Mouse (Mus musculus): ENCODE data around the gene Lipc.

Gene Lipc

DNA sequence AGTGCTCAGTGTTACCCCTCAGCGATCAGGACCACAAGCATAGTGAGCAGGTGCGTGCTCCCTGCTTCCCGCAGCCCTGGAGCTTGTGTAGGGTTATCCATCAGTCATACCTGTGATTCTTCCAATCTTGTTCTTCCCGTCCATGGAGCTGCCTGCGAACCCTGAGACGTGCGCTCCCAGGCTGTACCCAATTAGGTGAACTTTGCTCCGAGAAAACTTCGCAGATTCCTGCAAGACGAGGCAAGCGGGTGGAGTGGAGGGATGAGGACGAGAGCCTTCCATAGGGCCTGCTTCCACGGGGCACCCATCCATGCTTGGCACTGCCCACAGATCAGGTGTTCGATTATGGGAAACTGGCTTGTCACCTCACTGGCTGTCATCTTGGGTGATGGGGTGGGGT, 133.3 kb downstream of the Lipc start:
- no peak for DNase-seq (ENCODE audit: low spot score in 2 of 2)

DNA sequence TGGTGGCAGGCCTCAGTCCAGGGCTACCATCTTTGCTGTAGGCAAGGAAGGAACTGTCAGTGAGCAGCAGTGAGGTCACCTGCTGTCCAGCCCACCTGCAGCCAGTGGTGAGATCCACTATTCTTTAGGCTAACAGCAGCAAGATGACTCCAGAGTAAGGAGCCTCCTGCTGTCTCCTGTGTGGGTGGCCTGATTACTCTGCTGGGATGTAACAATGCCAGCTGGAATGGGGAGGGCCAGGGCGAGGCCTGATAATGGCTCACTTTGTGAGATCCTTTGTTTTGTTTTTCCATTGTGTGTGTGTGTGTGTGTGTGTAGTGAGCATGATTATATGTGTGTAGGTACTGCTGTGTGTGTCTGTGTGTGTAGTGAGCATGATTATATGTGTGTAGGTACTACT, 134.6 kb downstream of the Lipc start:
- no peak for DNase-seq (ENCODE audit: low spot score in 2 of 2)

- no peak for DNase-seq (ENCODE audit: low spot score in 2 of 2)
These were observed 135.2 kb downstream of the Lipc start for GRCm38 (mm10) chr9:70816701-70817305.

- DNase-seq (ENCODE audit: low spot score in 2 of 2), result no peak
These were observed 139.5 kb downstream of the Lipc start for GRCm38 (mm10) chr9:70812551-70812950.

- no peak for DNase-seq (ENCODE audit: low spot score in 2 of 2)
These were observed 144.3 kb downstream of the Lipc start for GRCm38 (mm10) chr9:70807714-70808113.

- no peak for DNase-seq (ENCODE audit: low spot score in 2 of 2)
These were observed 146.0 kb downstream of the Lipc start for GRCm38 (mm10) chr9:70806069-70806468.

- DNase-seq (ENCODE audit: low spot score in 2 of 2), result no peak
These were observed 149.2 kb downstream of the Lipc start for GRCm38 (mm10) chr9:70802816-70803215.

DNA sequence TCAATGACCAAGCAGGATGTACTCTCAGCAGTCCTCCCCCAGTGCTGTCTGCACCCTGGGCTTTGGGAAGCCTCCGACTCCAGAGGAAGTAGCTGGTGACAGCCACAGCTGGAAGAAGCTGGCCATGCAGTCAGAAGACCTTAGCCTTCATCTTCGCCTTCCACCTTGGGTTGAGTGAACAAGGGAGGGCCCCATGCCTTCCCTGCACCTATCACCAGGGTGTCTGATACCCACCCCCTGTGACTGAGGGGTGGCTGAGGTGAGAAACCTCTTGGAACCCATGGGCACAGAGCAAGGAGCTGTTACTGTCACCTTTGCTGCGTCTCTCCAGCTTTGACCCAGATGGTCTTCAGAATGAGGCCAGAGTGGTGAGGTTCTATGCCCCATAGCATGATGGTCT, 150.3 kb downstream of the Lipc start:
- DNase-seq (ENCODE audit: low spot score in 2 of 2), result no peak

DNA sequence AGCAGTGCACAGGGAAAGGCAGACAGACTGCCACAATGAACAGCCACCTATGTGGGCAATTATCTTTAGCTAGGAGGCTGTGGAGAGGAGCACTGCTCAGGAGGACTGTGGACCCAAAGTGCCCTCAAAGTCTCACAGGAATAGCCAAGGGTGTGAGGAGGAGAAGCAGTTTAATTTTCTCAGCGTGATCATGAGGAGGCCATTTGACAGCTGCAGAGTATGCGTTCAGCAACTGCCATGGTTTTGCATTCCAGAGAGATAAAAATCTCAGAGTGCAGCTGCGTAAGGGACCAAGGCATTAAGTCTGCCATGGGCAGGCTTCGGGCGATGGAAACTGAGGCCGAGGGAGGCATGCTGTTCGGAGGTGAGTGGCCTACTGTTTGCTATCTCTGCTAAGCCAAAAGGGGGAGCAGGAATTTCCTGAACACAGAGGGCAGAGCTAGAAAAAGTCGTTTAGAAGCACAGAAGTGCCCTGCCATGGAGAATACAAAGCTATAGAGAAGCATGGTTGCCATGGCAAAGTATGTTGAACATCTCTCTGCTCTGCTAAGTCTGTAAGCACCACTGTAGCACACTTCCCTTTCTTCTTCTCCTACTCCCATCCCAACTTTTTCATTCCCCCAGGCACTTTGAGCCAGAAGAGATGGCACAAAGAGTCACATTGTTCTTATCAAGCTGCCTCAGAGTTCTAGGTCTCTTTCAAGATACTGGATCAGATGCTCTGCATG, 151.3 kb downstream of the Lipc start:
- DNase-seq (ENCODE audit: low spot score in 2 of 2), result no peak

DNA sequence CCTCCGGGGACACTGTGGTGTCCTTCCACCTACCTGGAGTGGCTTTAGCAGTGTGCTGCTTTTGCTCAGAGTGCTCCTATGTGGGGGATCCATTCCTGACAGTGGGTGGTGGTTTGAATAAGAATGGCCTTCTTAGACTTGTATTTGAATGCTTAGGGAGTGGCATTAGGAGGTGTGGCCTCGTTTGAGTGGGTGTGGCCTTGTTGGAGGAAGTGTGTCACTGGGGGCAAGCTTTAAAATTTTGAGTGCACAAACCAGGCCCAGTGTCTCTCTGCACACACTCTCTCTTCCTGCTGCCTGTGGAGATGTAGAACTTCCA, 156.6 kb downstream of the Lipc start:
- no peak for DNase-seq (ENCODE audit: low spot score in 2 of 2)

- no peak for DNase-seq (ENCODE audit: low spot score in 2 of 2)
These were observed 157.2 kb downstream of the Lipc start for GRCm38 (mm10) chr9:70794643-70795438.

DNA sequence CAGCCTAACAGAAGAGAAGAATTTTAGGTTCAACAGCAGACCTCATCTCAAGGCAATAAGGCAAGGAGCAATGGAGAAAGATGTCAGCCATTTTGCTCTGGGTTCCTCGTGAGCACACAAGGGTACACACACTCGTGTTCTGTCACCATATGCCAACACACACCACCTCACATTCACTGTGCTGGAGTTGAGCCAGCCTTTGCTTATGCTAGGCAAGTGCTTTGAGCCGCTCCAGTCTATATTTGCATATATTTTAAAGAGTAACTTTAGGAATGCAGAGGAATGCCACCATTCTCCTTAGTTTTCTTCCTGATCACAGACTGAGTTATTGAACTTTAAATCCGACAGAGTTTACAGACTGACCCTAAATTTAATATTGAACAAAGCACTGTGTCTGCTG, 161.4 kb downstream of the Lipc start:
- DNase-seq (ENCODE audit: low spot score in 2 of 2), result no peak

DNA sequence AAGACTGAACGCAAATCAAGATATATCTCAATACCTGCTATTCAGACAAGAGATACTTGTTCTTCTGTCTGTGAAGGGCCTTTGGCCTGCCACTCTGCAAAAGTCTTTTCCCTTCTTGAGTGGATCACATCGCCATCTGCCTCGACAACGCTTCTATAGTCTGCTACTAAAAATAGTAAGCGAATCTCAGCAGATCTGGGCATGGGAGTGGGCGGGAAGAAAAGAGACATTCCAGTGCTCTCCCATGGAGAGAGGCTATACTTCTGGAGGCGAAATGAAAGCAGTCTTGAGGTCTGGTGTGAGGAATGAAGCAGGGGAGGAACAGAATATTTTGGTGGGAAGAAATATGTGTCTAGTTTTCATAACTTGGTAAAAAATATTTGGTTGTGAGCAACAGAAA, 163.3 kb downstream of the Lipc start:
- DNase-seq (ENCODE audit: low spot score in 2 of 2), result no peak

GRCm38 (mm10) chr9:70782191-70782590, 169.8 kb downstream of the Lipc start:
- no peak for DNase-seq (ENCODE audit: low spot score in 2 of 2)

GRCm38 (mm10) chr9:70775517-70775916, 176.5 kb downstream of the Lipc start:
- DNase-seq (ENCODE audit: low spot score in 2 of 2), result no peak

- DNase-seq (ENCODE audit: low spot score in 2 of 2), result peak; percentile 18 to 24
These were observed 191.1 kb downstream of the Lipc start for GRCm38 (mm10) chr9:70760974-70761373.

DNA sequence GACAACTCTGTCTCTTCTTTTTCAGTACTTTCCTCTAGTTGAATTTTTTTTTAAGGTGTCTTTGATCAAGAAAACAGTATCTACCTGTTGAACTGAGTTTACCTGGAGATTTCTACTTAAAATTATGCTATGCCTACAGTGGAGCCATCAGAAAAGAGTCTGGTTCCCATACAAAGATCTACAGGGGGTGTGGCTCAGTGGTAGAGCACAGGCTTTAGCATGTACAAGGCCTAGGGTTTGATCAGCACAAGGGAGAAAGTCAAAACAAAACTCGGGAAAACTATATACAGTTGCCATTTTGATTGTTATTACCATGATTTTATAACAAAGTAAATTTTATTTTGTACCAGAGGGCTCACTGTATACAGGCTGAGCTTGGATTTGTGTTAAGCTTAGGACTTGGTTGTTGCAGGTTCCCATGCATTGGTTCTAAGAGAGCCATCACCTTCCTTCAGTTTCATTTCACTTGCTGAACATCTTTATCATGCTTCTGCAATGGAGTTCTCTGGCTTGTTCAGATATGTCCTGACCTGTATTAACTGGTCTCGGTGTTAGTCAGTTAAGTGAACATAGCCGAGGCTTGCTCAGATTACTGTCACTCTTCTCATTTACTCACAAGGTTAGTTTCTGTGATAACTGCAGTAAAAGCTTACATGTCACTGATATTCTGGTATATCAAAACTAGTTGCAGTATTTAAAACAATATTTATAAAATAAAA, 200.4 kb downstream of the Lipc start:
- no peak for DNase-seq (ENCODE audit: low spot score in 2 of 2)

All from natural killer cell, adult 2 months (primary cell).